Mouse (Mus musculus) right cerebral cortex, adult 2 months (tissue): Measurements from ENCODE around the gene Rps27a.
"Not testable (repeated sequence)": the region's sequence is repeated elsewhere in the genome, so short reads cannot be mapped to it uniquely, and the experiment has no call there.

Source experiments
- DNase-seq, 2 experiments: peaks; one replicate each; pipeline ENCODE4 v3.0.0; 2021 to 2022; ENCODE audit warnings: low spot score in 2 of 2

The Rps27a gene

DNA sequence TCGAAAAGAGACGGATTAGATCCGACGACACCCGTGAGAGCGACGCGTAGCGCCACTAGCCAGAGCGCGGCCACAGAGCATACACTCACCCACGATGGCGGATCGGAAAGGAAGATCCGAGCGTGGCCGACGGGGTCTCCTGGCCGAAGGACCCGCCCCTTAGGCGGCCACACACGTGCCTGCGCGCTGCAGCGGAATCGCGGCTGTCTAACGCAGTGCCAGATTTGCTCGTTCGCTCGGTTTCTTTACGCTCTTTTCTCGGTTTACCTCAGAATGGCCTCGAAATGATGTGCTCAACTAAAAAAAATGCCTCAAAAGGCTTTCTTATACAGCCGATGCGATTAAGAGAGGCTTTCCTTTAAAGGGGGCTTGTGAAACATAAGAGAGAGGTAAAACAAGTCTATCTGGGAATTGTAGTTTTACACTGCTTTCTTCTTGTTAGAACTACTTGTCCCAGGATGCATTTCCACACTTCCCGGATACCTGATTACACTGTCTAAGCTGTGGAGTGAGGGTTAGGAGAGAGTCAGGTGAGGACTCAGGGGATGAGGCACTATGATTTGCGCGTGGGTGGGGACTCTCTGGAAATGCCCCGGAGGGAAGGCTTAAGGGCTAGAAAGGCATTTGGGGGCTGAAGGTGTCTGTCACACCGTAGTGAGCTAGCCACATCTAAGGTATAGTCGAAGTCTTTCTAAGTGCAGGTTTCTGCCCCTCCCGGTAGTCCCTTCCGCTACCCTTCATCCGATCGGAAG is at the start of gene Rps27a, which contains the start of gene Clhc1:
Rps27a (minus strand) TSS at position 358 of the 752 bp plus-strand sequence.
Clhc1 (plus strand) TSS at position 199 of the 752 bp plus-strand sequence.
- DNase-seq = peak; percentile 92 to 94

DNA sequence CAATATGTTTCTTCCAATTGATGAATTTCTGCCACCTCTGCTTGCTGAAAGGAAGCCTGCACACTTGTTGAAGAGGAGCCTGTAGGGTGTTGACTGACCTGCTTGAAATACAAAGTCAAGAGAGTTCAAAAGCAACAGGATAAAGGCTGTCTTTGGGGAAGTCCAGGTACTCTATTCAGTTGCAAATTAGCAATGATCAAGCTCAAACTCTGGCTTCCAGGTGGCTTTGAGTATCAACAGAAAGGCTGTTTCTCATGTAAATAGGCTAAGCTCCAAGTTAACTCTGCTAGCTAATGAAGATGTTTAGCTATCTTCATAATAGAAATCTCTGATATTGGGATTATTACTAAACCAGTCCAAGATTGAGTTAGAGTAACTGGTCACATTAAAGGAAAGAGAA is 49.2 kb upstream of the Rps27a start:
- no peak for DNase-seq

DNA sequence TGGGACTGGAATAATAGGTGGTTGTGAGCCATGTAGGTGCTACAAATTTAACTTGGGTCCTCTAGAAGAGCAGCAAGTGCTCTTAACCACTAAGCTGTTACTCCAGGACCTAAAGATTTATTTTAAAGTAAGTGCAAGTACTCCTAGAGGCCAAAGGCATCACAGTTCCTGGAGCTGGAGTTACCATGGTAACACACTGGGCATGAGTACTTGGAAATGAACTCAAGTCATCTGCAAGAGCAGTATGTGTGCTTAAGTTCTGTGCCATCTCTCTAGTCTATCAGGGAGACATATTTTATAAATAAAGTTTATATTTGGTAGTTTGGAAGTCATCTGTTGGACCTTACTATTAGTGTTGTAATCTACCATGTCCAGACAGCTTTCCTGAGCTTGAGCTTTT is 47.3 kb upstream of the Rps27a start:
- no peak for DNase-seq

DNA sequence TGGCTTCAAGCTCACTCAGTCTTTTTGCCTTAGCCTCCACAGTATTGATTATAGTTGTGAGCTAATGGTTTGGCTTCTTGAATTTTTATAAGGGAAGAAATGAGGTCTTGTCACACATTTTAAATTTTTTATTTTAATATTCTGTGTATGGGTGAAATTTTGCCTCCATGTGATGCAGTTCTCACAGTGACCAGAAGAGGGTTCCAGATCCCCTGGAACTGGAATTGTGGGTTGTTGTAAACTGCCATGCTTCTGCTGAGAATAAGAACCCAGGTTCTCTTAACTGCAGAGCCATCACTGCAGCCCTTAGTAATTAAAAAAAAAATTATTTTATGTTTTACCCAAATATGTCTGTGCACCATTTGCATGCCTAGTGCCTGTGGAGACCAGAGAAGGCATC is 31.7 kb upstream of the Rps27a start:
- no peak for DNase-seq

DNA sequence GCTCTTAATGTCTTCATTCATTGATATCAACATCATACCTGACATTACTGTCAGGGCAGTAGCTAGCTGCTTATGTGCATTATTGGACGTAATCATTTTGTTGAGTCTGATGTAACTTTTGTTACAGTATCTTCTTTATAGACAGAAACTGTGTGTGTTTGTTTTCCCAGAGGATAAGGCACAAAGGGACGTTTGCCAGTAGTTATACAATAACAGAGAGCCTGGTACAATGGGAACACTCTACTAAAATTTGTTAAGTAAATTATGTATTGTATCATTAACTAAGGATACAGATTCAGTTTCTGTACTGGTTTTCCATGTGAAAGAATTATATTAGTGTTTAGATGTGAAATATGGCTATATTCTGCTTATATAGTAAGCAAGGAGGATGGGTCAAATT is 24.7 kb upstream of the Rps27a start:
- no peak for DNase-seq

DNA sequence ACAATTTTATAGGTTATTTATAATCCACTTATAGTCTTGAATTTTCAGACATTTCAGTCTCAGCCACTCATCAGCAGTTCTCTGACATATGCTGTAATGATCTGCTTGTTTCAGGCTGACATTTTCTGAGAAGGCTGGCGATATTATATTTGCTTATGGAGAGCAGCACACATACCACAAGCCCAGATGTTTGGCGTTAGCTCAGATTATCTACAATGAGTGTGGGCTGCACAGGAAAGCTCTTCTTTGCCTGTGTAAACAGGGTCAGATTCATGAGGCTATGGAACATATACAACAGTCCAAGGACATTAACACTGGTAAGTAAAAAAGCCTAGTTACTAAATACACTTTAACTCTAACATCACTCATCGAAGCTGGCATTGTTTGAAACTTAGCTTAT is 23.6 kb upstream of the Rps27a start:
- DNase-seq = no peak

DNA sequence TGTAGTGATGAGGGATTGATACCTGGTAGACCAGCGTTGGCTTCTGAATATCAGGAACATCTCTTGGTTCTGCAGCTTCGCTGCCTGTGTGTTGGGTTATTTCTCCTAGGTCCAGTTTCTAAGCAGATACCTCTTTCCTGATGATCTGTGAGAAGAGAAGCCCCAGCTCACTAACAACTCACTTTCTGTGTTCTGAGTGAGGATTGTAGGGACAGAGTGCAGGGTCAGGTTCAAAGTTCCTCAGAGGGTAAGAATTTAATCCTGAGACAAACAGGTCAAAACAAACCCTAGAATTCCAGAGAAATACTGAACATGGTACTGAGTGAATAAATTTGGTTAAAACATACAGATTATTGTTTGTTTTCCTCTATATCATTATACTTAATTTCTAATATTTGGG is 15.5 kb upstream of the Rps27a start:
- DNase-seq = no peak

DNA sequence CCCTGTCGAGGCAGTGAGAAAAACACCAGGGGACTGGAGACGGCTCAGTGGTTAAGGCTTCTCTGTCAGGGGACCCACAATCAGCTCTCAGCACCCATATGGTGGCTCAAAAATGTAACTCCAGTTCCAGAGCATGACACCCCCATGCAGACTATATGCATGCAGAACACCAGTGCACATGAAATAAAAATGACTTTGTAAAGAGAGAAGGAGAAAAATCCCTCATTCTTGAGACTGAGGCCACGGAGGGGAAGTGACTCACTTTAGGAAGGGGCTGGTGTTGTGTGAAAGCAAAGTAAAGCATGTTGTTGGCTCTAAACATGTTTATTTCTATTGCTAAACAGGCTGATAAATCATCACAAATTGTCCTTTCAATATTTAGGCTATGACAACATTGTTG is 13.1 kb upstream of the Rps27a start:
- DNase-seq = no peak

DNA sequence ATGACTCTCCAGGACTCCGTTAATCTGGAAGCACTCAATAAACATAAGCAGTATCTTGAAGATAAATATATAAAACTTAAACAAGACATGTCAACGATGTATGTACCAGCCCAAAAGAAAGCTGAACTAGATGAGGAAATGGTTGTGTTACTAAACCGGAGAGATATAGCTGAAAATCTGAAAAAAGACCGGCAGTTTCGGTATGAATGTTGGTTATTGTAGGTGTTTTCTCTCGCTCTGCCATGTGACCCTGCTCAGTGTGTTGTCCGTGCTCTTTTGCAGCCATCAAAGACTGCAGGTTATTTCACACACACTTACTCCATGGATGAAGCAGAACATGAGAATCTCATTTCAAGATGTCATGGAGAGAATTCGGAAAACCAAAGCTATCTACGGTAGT is 12.5 kb upstream of the Rps27a start:
- DNase-seq = no peak

DNA sequence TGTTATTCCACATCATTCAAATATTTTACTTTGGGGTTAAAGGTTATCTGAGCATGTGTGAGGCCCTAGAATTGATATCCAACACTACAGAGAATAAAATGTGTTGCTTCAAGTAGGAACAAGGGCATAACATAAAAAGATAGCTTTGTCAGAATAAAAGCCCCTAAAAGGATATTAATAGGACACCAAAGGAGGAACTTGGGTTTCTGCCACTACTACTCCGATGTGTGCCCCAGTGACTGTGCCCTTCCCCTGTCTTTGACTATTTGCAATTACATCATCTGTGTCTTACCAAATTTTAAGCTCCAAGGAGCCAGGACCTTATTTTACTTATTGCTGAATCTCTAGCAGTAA is 1.5 kb upstream of the Rps27a start:
- no peak for DNase-seq

DNA sequence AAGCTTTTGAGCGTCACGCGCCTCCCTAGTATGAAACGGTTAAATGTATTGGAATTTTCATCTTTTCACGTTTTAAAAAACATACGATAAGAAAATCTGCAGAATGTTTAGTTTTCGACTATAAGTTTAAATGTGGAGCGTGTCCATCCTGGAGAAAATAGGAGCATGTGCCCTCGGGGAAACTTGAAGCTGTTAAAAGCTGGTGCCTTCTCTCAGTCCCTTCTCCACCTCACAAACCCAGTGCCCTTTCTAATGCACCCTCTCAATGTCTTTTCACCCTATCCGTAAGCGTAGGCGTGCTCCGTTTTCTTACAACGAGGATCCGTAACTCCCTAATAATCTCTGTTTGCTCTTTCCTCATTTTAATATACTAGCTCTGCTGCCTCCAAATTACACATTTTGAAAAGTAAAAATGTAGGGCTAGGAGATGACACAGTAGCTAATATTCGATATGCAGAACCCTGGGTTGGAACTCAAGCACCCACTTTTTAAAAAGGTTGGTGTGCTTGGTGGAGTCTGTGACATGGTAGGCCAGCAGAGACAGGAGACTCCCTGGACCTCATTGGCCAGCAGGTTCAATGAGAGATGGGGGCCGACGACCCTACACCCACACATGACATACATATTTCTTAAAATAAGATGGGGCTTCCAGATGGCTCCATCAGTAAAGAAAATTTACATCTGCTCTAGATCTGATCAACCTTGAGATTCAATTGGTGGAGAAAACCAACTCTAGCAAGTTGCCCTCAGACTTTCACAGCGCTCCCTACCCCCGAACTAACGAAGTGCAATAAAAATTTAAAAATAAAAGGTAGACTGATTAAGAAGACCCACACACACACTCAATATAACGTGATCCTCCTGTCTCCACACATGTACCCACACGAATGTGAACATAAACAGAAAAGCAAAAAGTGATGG is 855 bp upstream of the Rps27a start:
- no peak for DNase-seq

DNA sequence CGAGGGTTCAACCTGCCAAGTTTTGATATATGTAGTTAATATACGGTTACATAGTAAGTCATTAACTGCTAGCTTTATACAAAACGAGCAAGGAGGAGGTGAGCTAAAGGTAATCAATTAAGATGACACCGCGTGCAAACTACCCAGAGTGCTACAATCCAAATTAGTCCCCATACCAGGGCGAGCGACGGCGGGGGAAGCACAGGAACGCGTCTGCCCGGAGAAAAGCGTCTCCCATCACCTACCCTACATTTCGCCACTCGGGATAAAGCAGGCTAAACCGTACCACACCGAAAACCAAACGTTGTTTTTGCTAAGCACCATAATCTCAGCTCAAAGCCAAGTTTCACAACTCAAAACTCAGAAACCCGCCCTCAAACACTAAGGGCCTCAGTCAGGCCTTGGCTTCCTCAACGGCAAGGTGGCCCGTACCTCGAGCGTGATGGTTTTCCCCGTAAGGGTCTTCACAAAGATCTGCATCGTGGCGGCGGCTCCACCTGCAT is 609 bp downstream of the Rps27a start:
- no peak for DNase-seq

DNA sequence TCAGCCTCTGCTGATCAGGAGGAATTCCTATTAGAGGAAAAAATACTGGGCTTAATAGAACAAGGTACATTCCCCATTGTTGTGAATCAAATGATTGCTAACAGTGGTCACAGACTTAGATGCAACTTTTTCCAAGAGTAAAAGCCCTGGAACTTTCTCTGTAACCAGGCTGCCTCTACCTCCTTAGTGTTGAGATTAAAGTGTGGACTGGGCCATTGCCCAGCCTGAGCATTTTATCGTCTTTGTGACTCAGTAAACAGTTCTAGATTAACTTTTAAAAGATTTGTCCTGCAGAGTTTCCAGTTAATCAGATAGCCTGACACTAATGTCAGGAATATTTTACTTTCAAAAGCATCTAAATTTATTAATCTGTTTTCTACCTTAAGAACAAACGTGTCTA is 1.1 kb downstream of the Rps27a start:
- no peak for DNase-seq

DNA sequence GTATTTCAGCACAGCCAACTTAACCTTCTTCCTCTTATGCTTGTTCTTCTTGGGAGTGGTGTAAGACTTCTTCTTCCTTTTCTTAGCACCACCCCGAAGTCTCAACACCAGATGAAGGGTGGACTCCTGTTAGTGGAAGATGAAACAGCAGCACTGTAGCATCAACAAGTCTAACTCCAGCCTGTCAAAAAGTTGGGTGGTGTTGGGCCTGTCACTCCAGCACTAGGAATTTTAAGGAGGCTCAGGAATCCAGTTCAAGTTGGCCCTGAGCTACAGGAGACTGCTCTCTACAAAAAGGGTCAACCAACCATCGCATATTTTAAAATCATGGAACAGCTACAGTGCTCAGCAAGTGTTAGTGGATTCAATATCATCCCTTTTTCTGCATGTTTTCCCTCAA is 1.6 kb downstream of the Rps27a start:
- DNase-seq = not testable (repeated sequence)

DNA sequence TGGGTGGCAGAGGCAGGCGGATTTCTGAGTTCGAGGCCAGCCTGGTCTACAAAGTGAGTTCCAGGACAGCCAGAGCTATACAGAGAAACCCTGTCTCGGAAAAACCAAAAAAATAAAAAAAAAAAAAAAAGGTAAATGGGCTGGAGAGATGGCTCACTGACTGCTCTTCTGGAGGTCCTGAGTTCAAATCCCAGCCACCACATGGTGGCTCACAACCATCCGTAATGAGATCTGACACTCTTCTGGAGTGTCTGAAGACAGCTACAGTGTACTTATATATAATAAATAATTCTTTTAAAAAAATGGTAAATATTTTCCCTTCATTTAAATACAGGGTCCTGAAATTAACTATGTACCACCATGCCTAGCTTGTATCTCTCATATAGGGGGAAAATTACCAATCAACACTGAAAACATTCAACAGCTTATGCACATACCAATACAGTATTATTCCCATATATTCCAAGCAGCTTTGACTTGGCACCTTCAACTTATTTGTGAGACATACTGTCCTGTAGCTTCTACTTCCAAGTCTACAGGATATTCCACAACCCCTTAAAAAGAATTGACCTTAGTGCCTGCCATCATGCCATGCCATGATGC is 2.7 kb downstream of the Rps27a start:
- DNase-seq = not testable (repeated sequence)

DNA sequence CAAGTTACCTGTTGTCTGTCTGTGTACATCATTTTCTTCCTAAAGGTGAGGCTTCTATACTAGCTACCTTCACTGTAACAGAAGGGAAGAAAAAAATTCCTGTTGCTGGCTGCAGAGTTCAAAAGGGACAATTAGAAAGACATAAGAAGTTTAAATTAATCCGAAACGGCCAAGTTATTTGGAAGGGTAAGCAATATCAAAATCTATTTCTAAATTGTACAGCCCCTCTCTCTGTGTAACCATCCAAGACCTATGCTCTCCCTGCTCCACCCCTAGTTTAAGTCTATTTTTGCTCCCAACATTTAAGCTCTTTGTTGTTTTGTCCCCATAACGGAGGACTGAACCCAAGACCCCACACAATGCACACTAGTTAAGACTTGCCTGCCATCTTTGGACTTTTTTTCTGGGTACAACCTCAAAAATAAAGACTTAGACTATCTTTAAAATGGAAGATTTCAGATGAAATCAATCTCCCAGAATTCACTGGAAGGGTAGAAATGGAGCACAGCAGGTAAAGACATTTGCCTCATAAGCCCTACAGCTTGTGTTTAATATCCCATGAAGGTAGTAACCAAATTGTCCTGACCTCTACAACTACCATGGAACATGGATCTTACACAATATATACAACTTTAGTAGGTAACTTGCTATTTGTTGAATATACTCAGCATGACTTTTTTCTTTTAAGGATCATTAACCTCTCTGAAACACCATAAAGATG is 3.5 kb downstream of the Rps27a start:
- DNase-seq = no peak

DNA sequence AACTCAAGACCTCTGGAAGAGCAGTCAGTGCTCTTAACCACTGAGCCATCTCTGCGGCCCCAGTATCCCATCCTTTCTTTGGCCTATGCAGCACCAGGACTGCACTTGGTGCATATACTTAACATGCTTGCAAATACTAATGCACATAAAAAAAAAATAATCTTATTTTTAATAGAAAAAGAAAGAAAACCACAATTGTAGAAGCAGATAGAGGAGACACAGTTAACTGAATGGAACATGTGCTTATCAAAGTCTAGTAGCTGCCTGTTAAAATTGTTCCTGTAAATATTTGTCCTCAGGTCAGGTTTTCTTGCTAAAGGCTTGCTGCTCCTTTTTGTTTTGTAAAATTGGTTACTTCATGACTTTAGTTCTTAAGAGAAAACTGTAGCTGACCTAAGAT is 9.7 kb downstream of the Rps27a start:
- DNase-seq = no peak

DNA sequence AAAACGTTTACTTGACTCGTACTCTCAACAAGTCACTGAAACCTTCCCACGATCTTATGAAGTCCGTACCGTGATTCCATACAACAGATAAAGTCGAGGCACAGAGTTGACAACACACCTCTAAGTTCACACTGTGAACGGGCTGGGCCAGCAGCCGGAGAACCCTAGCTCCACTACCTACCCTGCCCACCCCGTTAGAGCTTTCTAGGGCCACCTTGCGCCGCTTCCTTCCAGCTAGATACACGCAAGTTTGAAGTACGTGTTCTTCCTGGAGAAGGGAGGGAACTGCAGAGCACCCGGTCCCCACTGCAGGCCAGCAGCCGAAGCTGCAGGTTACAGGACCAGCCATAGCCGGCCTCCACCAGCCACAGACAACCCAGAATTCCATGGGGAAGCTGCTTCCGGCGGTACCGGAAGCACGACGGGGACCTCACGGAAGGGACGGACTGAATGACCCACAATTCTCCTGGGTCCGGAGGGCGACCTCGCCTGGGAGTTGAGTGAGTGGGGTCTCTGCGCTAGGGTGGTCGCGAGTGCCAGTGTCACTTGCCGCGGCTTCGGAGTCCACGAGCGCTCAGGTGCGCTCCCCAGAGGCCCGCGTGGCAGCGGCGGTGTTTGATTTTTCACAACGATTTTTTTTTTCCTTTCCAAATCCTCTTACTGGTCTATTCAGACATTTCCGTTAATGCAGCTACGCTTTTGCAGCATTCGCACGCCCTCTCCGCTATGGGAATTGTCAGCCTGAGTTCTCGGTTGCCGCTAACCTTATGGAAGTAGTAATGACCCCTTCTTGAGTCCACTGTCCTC is 21.7 kb downstream of the Rps27a start, which contains the start of gene Mtif2:
Mtif2 (plus strand) TSS at position 421 of the 807 bp plus-strand sequence.
- DNase-seq = peak; percentile 77 to 84

DNA sequence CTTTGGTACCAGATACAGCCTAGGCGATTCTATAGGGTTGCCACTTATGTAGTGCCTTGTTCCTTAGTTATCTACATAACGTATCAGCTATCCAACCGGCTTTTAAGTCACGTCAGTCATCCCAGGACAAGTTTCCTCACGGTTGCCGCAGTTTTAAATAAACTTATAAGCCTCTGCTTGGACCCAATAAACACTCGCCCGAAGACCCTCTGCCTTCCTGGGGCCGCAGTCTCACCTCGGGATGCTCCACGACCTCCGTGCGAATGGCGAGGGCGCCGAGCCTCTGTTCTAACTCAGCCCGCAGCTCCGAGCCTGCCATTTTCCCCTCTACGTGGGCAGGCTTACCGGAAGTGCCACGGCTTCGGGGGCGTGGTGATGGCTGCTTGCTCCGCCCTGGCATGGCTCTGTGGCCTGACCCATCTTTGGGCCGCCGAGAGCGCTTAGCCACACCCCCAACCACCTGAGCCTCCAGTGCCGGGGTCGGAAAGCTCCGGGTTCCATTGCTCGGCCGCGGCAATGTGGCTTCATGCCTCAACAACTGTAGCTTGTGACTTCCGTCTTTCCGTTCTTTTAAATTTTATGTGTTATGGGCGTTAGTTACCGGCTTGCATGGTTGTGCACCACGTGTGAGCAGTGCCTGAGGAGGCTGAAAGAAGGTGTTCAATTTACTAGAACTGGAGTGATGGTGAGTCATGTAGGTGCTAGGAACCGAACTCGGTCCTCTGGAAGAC is 33.1 kb downstream of the Rps27a start, which contains the start of gene Prorsd1:
Prorsd1 (minus strand) TSS at position 352 of the 731 bp plus-strand sequence.
- DNase-seq = peak; percentile 53 to 61

DNA sequence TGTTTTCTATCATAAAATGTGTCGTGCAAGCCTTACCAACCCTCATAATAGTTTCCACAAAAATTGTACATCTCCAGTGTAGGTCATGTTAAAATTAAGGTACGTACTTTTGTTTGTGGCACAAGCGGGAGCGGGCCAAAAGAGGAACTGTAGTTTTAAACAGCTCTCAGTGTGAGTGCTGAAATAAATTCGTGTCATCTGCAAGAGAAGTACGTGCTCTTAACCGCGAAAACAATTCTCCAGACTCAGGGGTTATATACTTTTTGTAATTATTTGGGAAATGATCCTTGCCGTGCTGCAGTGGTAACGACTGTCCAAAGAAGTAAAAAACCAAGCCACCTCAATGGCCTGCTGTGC is 33.6 kb downstream of the Rps27a start:
- no peak for DNase-seq
